Mouse (Mus musculus): ENCODE results near the gene Gpc3. TPM values are rescaled to one million over a fixed set of nuclear protein-coding genes. Genes with fewer than 3 reads are reported as not detected.
"Not testable (repeated sequence)": the region's sequence is repeated elsewhere in the genome, so short reads cannot be mapped to it uniquely, and the experiment has no call there.

Gene Gpc3
- polyA plus RNA-seq, 2 experiments = 730 to 985 TPM

DNA sequence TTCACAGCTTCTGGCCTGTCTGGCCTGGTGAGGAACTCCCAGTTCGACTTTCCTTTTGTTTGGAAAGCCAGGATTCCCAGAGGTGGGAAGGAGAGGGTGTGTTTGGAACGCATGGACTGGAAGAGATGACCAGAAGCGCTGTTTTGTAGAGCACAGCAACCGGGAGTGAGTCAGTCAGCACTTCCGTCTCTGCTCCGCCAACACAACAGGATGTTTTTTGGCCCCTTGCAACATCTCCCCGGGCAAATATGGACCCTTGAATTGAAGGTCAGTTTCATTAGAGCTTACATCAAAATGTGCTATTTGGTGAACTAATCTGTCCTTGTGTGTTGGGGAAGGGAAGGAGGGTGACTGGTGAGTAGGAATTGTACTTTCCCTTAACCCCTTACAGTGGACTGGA lies 340.7 kb downstream of the Gpc3 start:
- no peak for TF ChIP-seq POLR2A (IDR thresholded peaks at IDR 0.05; ENCODE audit: borderline replicate concordance, extremely low read depth, insufficient read depth, insufficient read length)
- WGBS = 76% methylated on average over 7 of the region's 7 CpGs
- DNase-seq (ENCODE audit: low spot score) = no peak
- no peaks in the 10 kb centered on the region for H3K9me3 ChIP-seq (ENCODE audit: control insufficient read depth, low read length)
- H3K27ac ChIP-seq (replicated peaks; ENCODE audit: low read depth, low read length) = no peak overlapping the region
- no peak for ATAC-seq (ENCODE audit: low FRiP score, low read depth)
- no peaks in the 10 kb centered on the region for H3K27me3 ChIP-seq (ENCODE audit: control insufficient read depth, insufficient read depth, low read length)
- H3K9ac ChIP-seq (ENCODE audit: low read depth, low read length, severe bottlenecking) = no peak overlapping the region
- no peak overlapping the region for H3K4me2 ChIP-seq (replicated peaks; ENCODE audit: low read depth, low read length, severe bottlenecking)
- peaks cover 9% of the 10 kb centered on the region for H3K36me3 ChIP-seq (ENCODE audit: control insufficient read depth, insufficient read depth, low read length)
- H3K4me1 ChIP-seq (ENCODE audit: control insufficient read depth, insufficient read depth, low read length) = no peaks in the 10 kb centered on the region
- no peak overlapping the region for H3K4me3 ChIP-seq (replicated peaks; ENCODE audit: low read length)

DNA sequence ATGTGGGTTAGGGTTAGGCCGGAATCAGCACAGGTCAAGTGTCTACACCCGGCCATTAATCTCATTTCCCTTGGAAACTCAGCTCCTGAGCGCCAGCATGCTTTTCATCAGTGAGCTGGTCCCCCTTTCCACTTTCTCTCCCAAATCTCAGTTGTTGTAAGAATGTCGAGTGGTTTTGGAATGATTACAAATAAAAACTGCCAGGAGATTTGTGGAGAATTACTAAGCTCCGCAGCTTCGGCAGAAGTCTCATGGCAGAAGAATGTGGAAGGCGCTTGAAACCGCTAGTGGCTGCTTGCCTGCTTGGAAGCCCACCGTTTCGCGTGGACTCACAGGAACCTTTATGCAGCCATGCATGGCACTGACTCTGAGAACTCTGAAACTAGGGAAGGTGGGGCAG lies 351.8 kb downstream of the Gpc3 start:
- Histone ChIP-seq H3K9me3 (ENCODE audit: control insufficient read depth, low read length) (no peaks in the 10 kb centered on the region), H3K27ac (replicated peaks; ENCODE audit: low read depth, low read length) (no peak overlapping the region), H3K9ac (ENCODE audit: low read depth, low read length, severe bottlenecking) (no peak overlapping the region), H3K27me3 (ENCODE audit: control insufficient read depth, insufficient read depth, low read length) (no peaks in the 10 kb centered on the region), H3K36me3 (ENCODE audit: control insufficient read depth, insufficient read depth, low read length) (no peaks in the 10 kb centered on the region), H3K4me1 (ENCODE audit: control insufficient read depth, insufficient read depth, low read length) (no peaks in the 10 kb centered on the region), H3K4me2 (replicated peaks; ENCODE audit: low read depth, low read length, severe bottlenecking) (no peak overlapping the region), H3K4me3 (replicated peaks; ENCODE audit: low read length) (no peak overlapping the region)
- DNase-seq (ENCODE audit: low spot score) = peak; percentile 11
- 68% methylated on average over 11 of the region's 11 CpGs for WGBS
- TF ChIP-seq POLR2A (IDR thresholded peaks at IDR 0.05; ENCODE audit: borderline replicate concordance, extremely low read depth, insufficient read depth, insufficient read length) = no peak
- ATAC-seq (ENCODE audit: low FRiP score, low read depth) = no peak

DNA sequence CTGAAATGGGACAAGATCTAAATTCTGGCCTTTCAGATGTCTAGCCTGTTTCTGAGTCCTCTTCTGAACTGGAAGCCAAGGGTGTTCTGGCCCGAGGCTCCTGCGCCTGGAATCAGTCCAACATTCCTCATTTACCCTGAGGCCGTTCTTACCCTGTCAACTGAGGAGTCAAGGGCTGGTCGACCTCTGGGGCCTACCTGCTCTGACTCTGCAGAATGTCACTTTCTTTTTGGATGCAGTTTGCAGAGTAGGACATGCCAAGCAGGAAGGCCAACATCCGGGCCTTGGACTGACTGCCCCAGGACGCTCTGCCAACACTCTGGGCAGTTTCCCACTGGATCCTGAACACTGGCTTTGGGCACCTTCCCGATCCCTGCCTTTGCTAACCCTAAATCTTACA lies 352.2 kb downstream of the Gpc3 start:
- H3K27me3 ChIP-seq (ENCODE audit: control insufficient read depth, insufficient read depth, low read length) = no peaks in the 10 kb centered on the region
- H3K9ac ChIP-seq (ENCODE audit: low read depth, low read length, severe bottlenecking) = no peak overlapping the region
- DNase-seq (ENCODE audit: low spot score) = no peak
- H3K4me1 ChIP-seq (ENCODE audit: control insufficient read depth, insufficient read depth, low read length) = no peaks in the 10 kb centered on the region
- no peak overlapping the region for H3K4me3 ChIP-seq (replicated peaks; ENCODE audit: low read length)
- H3K9me3 ChIP-seq (ENCODE audit: control insufficient read depth, low read length) = no peaks in the 10 kb centered on the region
- no peak overlapping the region for H3K4me2 ChIP-seq (replicated peaks; ENCODE audit: low read depth, low read length, severe bottlenecking)
- 64% methylated on average over 7 of the region's 7 CpGs for WGBS
- H3K27ac ChIP-seq (replicated peaks; ENCODE audit: low read depth, low read length) = no peak overlapping the region
- no peaks in the 10 kb centered on the region for H3K36me3 ChIP-seq (ENCODE audit: control insufficient read depth, insufficient read depth, low read length)
- no peak for ATAC-seq (ENCODE audit: low FRiP score, low read depth)
- no peak for TF ChIP-seq POLR2A (IDR thresholded peaks at IDR 0.05; ENCODE audit: borderline replicate concordance, extremely low read depth, insufficient read depth, insufficient read length)

DNA sequence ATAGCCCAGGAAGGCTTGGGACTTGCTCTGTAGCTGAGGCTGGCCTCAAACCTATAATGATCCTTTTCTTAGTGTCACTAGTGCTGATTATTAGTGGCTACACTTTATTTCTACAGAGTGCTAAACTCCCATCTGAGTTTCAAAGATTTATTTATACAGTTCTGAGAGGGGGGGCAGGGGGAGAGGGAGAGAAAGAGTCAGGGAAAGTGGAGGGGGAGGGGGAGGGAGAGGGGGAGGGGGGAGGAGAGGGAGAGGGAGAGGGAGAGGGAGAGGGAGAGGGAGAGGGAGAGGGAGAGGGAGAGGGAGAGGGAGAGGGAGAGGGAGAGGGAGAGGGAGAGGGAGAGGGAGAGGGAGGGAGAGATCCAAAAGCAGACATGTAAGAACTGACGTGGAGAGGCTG lies 354.0 kb downstream of the Gpc3 start:
- H3K4me2 ChIP-seq (replicated peaks; ENCODE audit: low read depth, low read length, severe bottlenecking); H3K27me3 ChIP-seq (ENCODE audit: control insufficient read depth, insufficient read depth, low read length); H3K4me1 ChIP-seq (ENCODE audit: control insufficient read depth, insufficient read depth, low read length); ATAC-seq (ENCODE audit: low FRiP score, low read depth); H3K36me3 ChIP-seq (ENCODE audit: control insufficient read depth, insufficient read depth, low read length); H3K27ac ChIP-seq (replicated peaks; ENCODE audit: low read depth, low read length); H3K9ac ChIP-seq (ENCODE audit: low read depth, low read length, severe bottlenecking); DNase-seq (ENCODE audit: low spot score); H3K9me3 ChIP-seq (ENCODE audit: control insufficient read depth, low read length); H3K4me3 ChIP-seq (replicated peaks; ENCODE audit: low read length): not testable (repeated sequence)
- 43% methylated on average over 1 of the region's 1 CpGs for WGBS

DNA sequence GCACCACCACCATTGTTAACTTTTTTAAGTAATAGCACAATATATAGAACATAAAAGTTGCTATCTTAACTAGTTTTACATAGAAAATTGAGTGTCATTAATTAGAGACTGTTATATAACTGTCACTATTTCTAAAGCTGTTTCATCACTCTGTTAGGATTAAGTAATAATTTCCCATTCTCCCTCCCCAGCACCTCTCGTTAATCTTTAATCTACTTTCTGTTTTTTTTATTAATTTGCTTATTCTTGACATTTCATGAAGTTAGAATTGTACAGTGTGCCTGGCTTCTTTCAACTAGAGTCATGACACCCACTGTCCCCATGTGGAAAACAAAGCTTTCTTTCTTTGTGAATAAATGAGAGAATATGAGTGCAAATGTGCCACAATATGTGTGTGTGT lies 359.2 kb downstream of the Gpc3 start:
- H3K9ac ChIP-seq (ENCODE audit: low read depth, low read length, severe bottlenecking) = no peak overlapping the region
- H3K4me3 ChIP-seq (replicated peaks; ENCODE audit: low read length) = no peak overlapping the region
- no peaks in the 10 kb centered on the region for H3K27me3 ChIP-seq (ENCODE audit: control insufficient read depth, insufficient read depth, low read length)
- no peak overlapping the region for H3K4me2 ChIP-seq (replicated peaks; ENCODE audit: low read depth, low read length, severe bottlenecking)
- no peak for TF ChIP-seq POLR2A (IDR thresholded peaks at IDR 0.05; ENCODE audit: borderline replicate concordance, extremely low read depth, insufficient read depth, insufficient read length)
- H3K27ac ChIP-seq (replicated peaks; ENCODE audit: low read depth, low read length) = no peak overlapping the region
- no peaks in the 10 kb centered on the region for H3K9me3 ChIP-seq (ENCODE audit: control insufficient read depth, low read length)
- DNase-seq (ENCODE audit: low spot score) (no peak), ATAC-seq (ENCODE audit: low FRiP score, low read depth) (no peak)
- 74% methylated on average over 1 of the region's 1 CpGs for WGBS
- no peaks in the 10 kb centered on the region for H3K4me1 ChIP-seq (ENCODE audit: control insufficient read depth, insufficient read depth, low read length)
- H3K36me3 ChIP-seq (ENCODE audit: control insufficient read depth, insufficient read depth, low read length) = no peaks in the 10 kb centered on the region

DNA sequence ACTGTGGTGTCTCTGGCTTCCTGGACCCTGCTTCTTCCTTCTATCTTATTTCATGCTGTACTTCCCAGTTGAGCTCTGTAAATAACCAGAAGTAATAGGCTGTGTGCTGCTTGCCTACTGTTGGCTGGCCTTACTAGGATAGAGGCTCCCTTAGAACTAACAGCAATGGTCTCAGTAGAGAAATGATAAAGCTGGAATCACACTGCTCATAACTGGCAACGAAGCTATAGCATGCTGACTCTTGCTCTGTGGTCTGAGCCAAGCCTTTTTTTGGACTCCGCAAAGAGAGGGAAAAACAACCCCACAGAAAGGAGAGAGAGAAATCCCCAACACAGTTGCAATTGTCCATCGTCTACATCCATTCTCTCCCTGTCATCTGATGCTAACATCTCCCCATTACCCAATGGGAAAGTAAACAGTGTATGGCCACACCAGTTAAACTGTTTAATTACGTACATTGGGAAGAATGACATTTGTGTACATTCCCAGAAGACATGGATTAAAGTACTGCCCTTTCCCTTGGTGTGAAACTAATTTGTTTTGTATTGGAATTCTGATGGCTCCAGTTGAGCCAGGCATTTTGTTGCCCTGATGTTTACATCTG lies 368.0 kb downstream of the Gpc3 start:
- H3K4me2 ChIP-seq (replicated peaks; ENCODE audit: low read depth, low read length, severe bottlenecking) = no peak overlapping the region
- H3K4me1 ChIP-seq (ENCODE audit: control insufficient read depth, insufficient read depth, low read length) = no peaks in the 10 kb centered on the region
- no peak overlapping the region for H3K27ac ChIP-seq (replicated peaks; ENCODE audit: low read depth, low read length)
- no peak overlapping the region for H3K4me3 ChIP-seq (replicated peaks; ENCODE audit: low read length)
- no peak overlapping the region for H3K9ac ChIP-seq (ENCODE audit: low read depth, low read length, severe bottlenecking)
- DNase-seq (ENCODE audit: low spot score) (no peak), ATAC-seq (ENCODE audit: low FRiP score, low read depth) (no peak)
- 77% methylated on average over 4 of the region's 4 CpGs for WGBS
- H3K36me3 ChIP-seq (ENCODE audit: control insufficient read depth, insufficient read depth, low read length) = no peaks in the 10 kb centered on the region
- H3K9me3 ChIP-seq (ENCODE audit: control insufficient read depth, low read length) = no peaks in the 10 kb centered on the region
- no peaks in the 10 kb centered on the region for H3K27me3 ChIP-seq (ENCODE audit: control insufficient read depth, insufficient read depth, low read length)
- no peak for TF ChIP-seq POLR2A (IDR thresholded peaks at IDR 0.05; ENCODE audit: borderline replicate concordance, extremely low read depth, insufficient read depth, insufficient read length)
